Mouse (Mus musculus) limb, embryonic 15.5 days (tissue): ENCODE measurements around the gene Itga6. TPM values are rescaled to one million over a fixed set of nuclear protein-coding genes. Genes with fewer than 3 reads are reported as not detected.
A peak's percentile ranks its signal among the peaks of the same experiment; 100 is the strongest.

ENCODE experiments used
- ATAC-seq: fragments of 200-750 bp; cut with Nextera tagmentation; 2 replicates; pipeline ENCODE4 v1.8.0; 2017; ENCODE audit warnings: low read depth, moderate TSS enrichment; ENCODE audit not compliant: insufficient number of reproducible peaks, low FRiP score, low TSS enrichment
- H3K27ac ChIP-seq: fragments of 300-500 bp; sonication (generic); 2 replicates; pipeline ENCODE4 v1.5.1; 2015; ENCODE audit warnings: moderate library complexity, mild to moderate bottlenecking, inconsistent platforms
- H3K27me3 ChIP-seq: fragments of 300-500 bp; sonication (generic); 2 replicates; pipeline ENCODE4 v1.6.1; 2015; ENCODE audit warnings: inconsistent platforms
- H3K36me3 ChIP-seq: fragments of 300-500 bp; sonication (generic); 2 replicates; pipeline ENCODE4 v1.6.1; 2015; ENCODE audit warnings: inconsistent platforms
- H3K4me1 ChIP-seq: fragments of 300-500 bp; sonication (generic); 2 replicates; pipeline ENCODE4 v1.6.1; 2015; ENCODE audit warnings: inconsistent platforms
- H3K4me2 ChIP-seq: fragments of 300-500 bp; sonication (generic); 2 replicates; pipeline ENCODE4 v1.6.1; 2015; ENCODE audit warnings: mild to moderate bottlenecking, inconsistent platforms
- H3K4me3 ChIP-seq: fragments of 300-500 bp; sonication (generic); 2 replicates; pipeline ENCODE4 v1.5.1; 2015; ENCODE audit warnings: mild to moderate bottlenecking, inconsistent platforms
- H3K9ac ChIP-seq: fragments of 300-500 bp; sonication (generic); 2 replicates; pipeline ENCODE4 v1.6.1; 2015; ENCODE audit warnings: inconsistent platforms
- H3K9me3 ChIP-seq: fragments of 300-500 bp; sonication (generic); 2 replicates; pipeline ENCODE4 v1.6.1; 2016; ENCODE audit warnings: inconsistent platforms
- WGBS: fragments of 180-500 bp; shearing (Covaris S2); methylation state at CpG from one replicate; pipeline ENCODE4 v1.1.7; 2015; 5-methylcytosine and 5-hydroxymethylcytosine counted together
- polyA plus RNA-seq: library from polyadenylated mRNA; unstranded; fragments of >200 nt; fragmentation: Nextera tagmentation; extraction: Ambion mirVana; gene quantifications from 2 replicates; pipeline ENCODE4 v1.2.1, GENCODE M21; 2015

Itga6 gene
- polyA plus RNA-seq, 1 experiment from 2014 or later: 47.2 TPM

DNA sequence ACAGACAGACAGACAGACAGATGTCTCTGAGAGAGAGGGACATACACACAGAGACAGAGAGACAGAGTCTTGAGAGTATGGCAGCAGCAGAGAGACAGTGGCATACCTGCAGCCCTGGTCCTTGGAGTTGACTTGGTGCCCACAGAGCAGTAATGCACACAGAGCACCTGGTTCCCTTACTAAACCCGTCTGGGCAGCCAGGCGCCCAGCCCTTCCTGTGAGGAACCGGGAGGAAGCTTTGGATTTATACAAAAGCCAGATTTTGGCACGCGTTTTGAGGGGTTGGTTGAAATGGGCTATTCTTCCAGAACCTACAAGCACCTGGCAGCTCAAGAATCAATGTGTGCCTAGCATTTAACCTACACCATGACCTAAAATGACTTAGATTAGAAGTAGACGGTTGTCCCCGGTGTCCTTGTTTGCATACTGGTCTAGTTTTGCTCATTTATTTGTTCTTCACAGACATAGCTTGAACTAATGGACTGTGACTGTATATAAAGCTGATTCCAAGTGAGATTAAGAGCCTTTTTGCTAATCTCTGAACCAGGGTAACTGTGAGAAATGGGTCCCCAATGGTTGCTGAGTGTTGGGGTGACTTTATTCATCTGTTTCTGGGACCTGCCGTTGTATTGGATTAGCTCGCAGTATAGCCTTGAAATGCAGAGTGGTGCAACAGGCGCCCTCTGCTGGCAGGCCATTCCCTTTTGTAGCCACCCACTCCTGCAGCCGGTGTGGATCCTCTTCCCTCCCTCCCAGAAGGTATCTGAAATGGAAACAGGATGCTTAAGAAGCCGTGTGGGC, 67.0 kb downstream of the Itga6 start:
- peaks cover 23% of the 10 kb centered on the region for H3K4me1 ChIP-seq
- ATAC-seq: peak; percentile 64; the same call in 1 of the 2 replicates
- H3K4me2 ChIP-seq: no peak overlapping the region
- no peak overlapping the region for H3K9ac ChIP-seq
- no peaks in the 10 kb centered on the region for H3K27me3 ChIP-seq
- H3K9me3 ChIP-seq: no peaks in the 10 kb centered on the region
- no peak overlapping the region for H3K4me3 ChIP-seq
- no peaks in the 10 kb centered on the region for H3K36me3 ChIP-seq
- 38% methylated on average over 12 of the region's 12 CpGs for WGBS
- H3K27ac ChIP-seq: no peak overlapping the region

DNA sequence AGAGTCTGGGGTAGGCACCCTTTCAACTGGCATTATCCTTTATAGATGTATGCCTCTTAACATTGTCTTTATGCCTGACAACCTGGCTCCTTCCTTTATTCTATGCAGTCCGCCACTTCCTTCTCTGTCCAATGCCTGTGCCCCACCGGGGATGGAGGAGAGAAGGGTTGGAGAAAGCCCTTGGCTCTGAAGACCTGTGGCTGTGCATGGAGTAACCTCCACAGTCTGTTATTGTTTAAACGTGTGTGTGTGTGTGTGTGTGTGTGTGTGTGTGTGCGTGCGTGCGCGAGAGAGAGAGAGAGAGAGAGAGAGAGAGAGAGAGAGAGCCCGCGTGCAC, 67.6 kb downstream of the Itga6 start:
- Histone ChIP-seq H3K4me3 (no peak overlapping the region), H3K4me1 (peaks cover 23% of the 10 kb centered on the region), H3K9ac (no peak overlapping the region), H3K36me3 (no peaks in the 10 kb centered on the region), H3K9me3 (no peaks in the 10 kb centered on the region), H3K27me3 (no peaks in the 10 kb centered on the region), H3K27ac (no peak overlapping the region), H3K4me2 (no peak overlapping the region)
- 82% methylated on average over 7 of the region's 9 CpGs for WGBS
- peak; percentile 50; the same call in 1 of the 2 replicates for ATAC-seq

DNA sequence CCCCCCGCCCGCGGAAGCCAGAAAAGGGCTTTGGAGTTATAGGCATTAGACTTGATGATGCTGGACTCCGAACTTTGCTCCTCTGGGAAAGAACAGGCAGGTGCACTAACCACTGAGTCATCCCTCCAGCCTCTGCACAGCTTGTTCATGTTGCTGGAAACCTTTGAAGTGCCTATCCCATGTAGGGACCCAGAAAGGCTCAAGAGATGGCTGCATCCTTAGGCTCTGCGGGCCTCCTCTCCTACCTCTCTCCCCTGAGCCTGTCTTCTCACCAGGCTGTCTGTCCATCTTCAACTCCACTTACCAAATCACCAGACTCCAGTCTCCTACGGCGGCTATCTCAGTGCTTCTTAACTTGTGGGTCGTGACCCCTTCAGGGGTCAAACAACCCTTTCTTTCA, 68.0 kb downstream of the Itga6 start:
- Histone ChIP-seq H3K9me3 (no peaks in the 10 kb centered on the region), H3K4me2 (no peak overlapping the region), H3K9ac (no peak overlapping the region), H3K27ac (no peak overlapping the region), H3K36me3 (peaks cover 1% of the 10 kb centered on the region; the same call in 1 of the 2 replicates), H3K4me1 (peaks cover 23% of the 10 kb centered on the region), H3K4me3 (no peak overlapping the region), H3K27me3 (no peaks in the 10 kb centered on the region)
- 81% methylated on average over 5 of the region's 8 CpGs for WGBS
- no peak for ATAC-seq

DNA sequence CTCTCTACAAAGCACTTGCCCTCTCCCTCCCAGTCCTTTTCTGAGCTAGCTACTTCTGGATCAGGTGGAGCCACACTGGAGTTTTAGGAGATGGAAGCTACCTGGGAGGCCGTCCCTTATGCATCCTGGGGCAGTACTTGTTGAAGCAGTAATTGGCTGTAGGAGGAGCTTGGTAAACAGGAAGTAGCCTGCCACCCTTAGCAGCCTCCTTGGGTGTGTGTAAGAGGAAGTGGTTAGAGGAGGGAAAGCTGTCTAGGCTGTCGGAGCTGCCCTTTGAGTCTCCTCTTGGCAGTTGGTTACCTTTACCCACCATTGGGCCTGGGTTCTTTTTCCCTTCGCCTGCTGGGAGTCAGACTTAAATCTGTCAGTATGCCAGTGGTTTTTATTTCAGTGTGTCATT, 68.6 kb downstream of the Itga6 start:
- Histone ChIP-seq H3K9me3 (no peaks in the 10 kb centered on the region), H3K27ac (no peak overlapping the region), H3K4me1 (peaks cover 23% of the 10 kb centered on the region), H3K4me2 (no peak overlapping the region), H3K36me3 (peaks cover 3% of the 10 kb centered on the region; the same call in 1 of the 2 replicates), H3K9ac (no peak overlapping the region), H3K4me3 (no peak overlapping the region), H3K27me3 (no peaks in the 10 kb centered on the region)
- WGBS: 50% methylated on average over 3 of the region's 3 CpGs
- no peak for ATAC-seq

DNA sequence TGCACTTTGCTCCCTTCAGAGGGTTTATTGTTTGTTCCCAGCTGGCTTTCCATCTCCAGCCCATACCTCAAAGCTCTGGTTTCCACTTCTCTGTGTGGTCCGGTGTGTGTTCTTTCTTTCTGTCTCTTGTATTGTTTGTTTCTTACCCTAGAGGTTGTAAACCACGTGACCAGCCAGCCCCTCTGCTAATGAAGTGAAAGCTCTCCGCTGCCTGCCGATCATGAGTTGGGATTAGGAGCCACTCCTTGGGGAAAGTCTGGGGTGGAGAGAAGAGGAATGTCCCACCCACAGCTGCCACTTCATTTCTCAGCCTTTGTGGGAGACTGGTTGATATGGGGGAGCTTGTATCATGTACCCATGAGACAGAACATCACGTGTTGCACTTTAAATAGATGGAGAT, 69.9 kb downstream of the Itga6 start:
- Histone ChIP-seq H3K36me3 (peaks cover 3% of the 10 kb centered on the region; the same call in 1 of the 2 replicates), H3K27ac (no peak overlapping the region), H3K27me3 (no peaks in the 10 kb centered on the region), H3K9me3 (no peaks in the 10 kb centered on the region), H3K4me3 (no peak overlapping the region), H3K4me1 (peaks cover 23% of the 10 kb centered on the region), H3K4me2 (no peak overlapping the region), H3K9ac (no peak overlapping the region)
- no peak for ATAC-seq
- WGBS: 24% methylated on average over 5 of the region's 5 CpGs

DNA sequence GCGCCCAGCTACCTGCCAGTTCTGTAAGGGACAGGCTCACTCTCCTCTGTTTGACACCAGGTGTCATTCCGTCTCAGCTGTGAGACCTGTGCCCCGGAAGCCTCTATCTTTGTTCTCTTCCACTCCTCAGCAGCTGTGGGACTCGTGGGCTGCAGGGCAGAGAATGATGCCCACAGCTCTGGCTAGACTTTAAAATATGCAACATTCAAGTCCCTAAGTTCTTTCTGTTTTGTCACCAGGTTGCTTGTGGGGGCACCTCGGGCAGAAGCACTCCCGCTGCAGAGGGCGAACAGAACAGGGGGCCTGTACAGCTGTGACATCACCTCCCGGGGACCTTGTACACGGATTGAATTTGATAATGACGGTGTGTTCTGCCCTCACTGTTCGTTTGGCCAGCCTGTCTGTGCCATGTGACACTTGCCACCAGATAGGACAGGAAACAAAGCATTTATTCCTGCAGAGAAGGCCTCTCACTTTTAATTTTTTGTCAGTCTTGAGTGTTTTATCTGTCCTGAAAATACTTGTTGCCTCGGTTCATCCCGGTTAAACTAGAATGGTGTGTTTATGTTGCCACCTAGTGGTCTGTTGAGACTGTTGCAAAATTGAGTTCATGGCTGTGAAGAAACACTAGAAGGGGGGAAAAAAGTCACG, 71.1 kb downstream of the Itga6 start:
- H3K4me3 ChIP-seq: no peak overlapping the region
- H3K27ac ChIP-seq: no peak overlapping the region
- no peak overlapping the region for H3K9ac ChIP-seq
- H3K9me3 ChIP-seq: no peaks in the 10 kb centered on the region
- H3K4me2 ChIP-seq: no peak overlapping the region
- peaks cover 3% of the 10 kb centered on the region; the same call in 1 of the 2 replicates for H3K36me3 ChIP-seq
- no peak for ATAC-seq
- no peaks in the 10 kb centered on the region for H3K27me3 ChIP-seq
- 37% methylated on average over 14 of the region's 14 CpGs for WGBS
- peaks cover 23% of the 10 kb centered on the region for H3K4me1 ChIP-seq

DNA sequence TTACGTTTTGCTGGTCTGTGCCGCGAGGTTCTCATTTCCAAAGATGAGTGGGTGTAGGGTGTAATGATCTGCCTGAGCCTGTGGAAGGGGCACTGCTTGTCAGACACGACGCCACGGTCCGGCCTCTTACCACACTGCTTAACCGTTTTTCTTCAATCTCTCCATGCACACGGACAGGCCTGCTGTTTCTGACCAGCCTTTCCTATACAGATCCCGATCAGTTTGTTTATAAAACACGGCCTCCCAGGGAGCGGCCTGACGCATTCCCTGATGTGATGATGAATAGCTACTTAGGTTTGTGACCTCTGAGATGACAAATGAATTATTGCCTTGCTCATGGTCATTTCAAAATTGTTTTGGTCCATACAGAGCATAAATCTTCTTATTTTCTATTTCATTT, 78.7 kb downstream of the Itga6 start:
- H3K4me1 ChIP-seq: no peaks in the 10 kb centered on the region
- H3K36me3 ChIP-seq: peaks cover 4% of the 10 kb centered on the region
- no peak for ATAC-seq
- H3K4me2 ChIP-seq: no peak overlapping the region
- H3K27me3 ChIP-seq: no peaks in the 10 kb centered on the region
- no peak overlapping the region for H3K27ac ChIP-seq
- H3K9me3 ChIP-seq: no peaks in the 10 kb centered on the region
- H3K9ac ChIP-seq: no peak overlapping the region
- H3K4me3 ChIP-seq: no peak overlapping the region
- WGBS: 77% methylated on average over 13 of the region's 13 CpGs

DNA sequence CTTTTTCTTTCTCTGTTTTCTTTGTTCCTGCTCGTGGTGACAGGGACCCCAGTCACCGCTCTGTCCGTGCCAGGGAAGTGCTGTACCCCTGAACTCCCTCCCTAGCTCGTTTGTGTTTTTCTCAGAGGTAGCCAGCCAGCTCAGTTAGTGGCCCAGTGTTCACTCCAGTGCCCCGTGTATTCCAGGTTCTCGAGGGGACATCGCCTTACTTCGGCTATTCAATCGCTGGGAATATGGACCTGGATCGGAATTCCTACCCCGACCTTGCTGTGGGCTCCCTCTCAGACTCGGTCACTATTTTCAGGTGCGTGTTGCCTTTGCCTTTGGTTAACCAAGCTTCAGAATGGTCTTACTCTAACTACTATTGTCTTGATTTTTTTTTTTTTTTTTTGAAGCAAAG, 82.3 kb downstream of the Itga6 start:
- no peak for ATAC-seq
- no peak overlapping the region for H3K9ac ChIP-seq
- 83% methylated on average over 13 of the region's 13 CpGs for WGBS

DNA sequence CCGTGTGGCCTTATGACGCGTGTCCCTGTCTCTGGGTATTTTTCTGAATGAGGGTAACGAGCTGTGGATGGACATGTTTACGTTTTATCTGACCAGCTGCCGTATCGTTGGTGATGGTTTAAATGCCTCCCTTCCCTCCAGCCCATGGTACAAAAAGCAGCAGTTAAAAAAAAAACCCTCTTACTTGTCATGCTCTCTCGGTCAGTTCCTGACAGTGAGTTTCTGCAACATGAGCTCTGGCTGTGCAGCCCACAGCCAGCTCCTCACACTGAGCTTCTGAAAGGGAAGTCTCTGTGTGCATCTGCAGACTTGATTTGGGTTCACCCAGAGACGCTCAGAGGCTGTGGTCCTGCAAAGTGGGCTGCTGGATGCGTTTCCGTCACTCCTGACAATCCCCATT, 83.5 kb downstream of the Itga6 start:
- Histone ChIP-seq H3K27ac (no peak overlapping the region), H3K9me3 (no peaks in the 10 kb centered on the region), H3K4me2 (no peak overlapping the region), H3K4me1 (no peaks in the 10 kb centered on the region), H3K9ac (no peak overlapping the region), H3K27me3 (no peaks in the 10 kb centered on the region), H3K36me3 (no peaks in the 10 kb centered on the region; the same call in 1 of the 2 replicates), H3K4me3 (no peak overlapping the region)
- ATAC-seq: no peak
- WGBS: 65% methylated on average over 11 of the region's 11 CpGs

More for the DNA sequence above, 82.3 kb downstream of the Itga6 start:
- no peak overlapping the region for H3K27ac ChIP-seq
- no peak overlapping the region for H3K4me2 ChIP-seq
- H3K4me1 ChIP-seq: no peaks in the 10 kb centered on the region
- H3K9me3 ChIP-seq: no peaks in the 10 kb centered on the region
- peaks cover 1% of the 10 kb centered on the region; the same call in 1 of the 2 replicates for H3K36me3 ChIP-seq
- H3K27me3 ChIP-seq: no peaks in the 10 kb centered on the region
- no peak overlapping the region for H3K4me3 ChIP-seq

DNA sequence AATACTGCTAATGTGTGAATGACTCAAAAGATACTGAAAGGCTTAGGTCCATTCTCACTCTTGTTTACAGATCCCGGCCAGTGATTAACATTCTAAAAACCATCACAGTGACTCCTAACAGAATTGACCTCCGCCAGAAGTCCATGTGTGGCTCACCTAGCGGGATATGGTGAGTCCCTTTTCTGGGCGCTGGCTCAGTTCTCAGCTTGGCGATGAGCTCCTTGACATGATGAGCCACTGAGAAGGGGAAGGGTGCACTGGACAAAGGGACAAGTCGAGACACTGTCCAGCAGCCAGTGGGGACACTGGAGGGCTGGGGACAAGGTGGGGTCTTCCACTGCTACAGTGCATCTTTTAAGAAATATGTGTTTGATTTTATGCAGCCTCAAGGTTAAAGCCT, 88.2 kb downstream of the Itga6 start:
- no peak overlapping the region for H3K4me2 ChIP-seq
- 84% methylated on average over 6 of the region's 6 CpGs for WGBS
- no peak for ATAC-seq

DNA sequence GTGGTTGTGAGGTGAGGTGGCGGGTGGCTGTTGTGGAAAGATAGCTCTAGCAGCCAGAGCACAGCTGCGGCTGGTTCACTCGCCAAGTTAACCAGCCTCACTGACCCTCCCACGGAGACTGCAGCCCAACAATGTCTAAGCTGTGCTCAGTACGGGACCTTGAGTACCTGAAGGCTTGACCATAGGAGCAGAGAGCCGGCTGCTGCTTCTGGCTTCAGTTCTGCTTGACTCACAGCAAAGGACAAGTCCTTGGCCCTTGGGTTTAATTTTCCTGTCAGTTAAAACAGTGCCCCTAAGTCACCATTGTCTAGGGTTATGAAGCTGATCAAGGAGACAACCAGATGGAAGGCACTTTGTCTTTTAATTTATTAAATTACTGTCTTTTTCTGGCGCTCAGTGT, 89.0 kb downstream of the Itga6 start:
- no peak for ATAC-seq

More for the DNA sequence above, 88.2 kb downstream of the Itga6 start:
- no peak overlapping the region for H3K9ac ChIP-seq
- H3K9me3 ChIP-seq: no peaks in the 10 kb centered on the region
- no peak overlapping the region for H3K27ac ChIP-seq
- H3K36me3 ChIP-seq: peaks cover 3% of the 10 kb centered on the region
- no peaks in the 10 kb centered on the region for H3K4me1 ChIP-seq
- H3K4me3 ChIP-seq: no peak overlapping the region
- no peaks in the 10 kb centered on the region for H3K27me3 ChIP-seq

DNA sequence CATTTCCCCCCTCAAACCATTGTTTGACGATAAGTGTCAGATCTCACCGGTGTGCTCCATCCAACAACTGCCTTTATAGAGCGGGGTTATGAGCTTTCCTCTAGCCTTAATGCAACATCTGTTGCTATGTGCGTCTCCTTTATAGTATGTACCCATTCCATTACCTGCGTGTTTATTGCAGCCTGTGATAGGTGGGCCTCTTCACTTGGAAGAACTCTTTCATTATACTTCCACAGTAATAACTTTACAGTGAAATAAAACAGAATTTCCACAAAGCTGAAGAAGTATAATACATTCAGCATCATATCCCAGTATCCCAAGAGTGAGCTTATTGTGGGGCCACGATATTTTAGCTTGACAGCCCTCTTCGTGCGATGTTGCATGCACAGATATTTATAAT, 90.1 kb downstream of the Itga6 start:
- Histone ChIP-seq H3K36me3 (peaks cover 9% of the 10 kb centered on the region), H3K9ac (no peak overlapping the region), H3K4me2 (no peak overlapping the region), H3K27ac (no peak overlapping the region), H3K27me3 (no peaks in the 10 kb centered on the region), H3K4me3 (no peak overlapping the region), H3K9me3 (no peaks in the 10 kb centered on the region), H3K4me1 (no peaks in the 10 kb centered on the region)
- ATAC-seq: no peak
- 63% methylated on average over 8 of the region's 8 CpGs for WGBS

More for the DNA sequence above, 89.0 kb downstream of the Itga6 start:
- Histone ChIP-seq H3K4me2 (no peak overlapping the region), H3K36me3 (peaks cover 3% of the 10 kb centered on the region), H3K9me3 (no peaks in the 10 kb centered on the region), H3K27me3 (no peaks in the 10 kb centered on the region), H3K9ac (no peak overlapping the region), H3K27ac (no peak overlapping the region), H3K4me3 (no peak overlapping the region), H3K4me1 (no peaks in the 10 kb centered on the region)
- WGBS: 77% methylated on average over 7 of the region's 7 CpGs
